Mouse (Mus musculus) ES-E14 (cell line): ENCODE data around the gene Ccdc91.

Experiments
- CHD2 ChIP-seq: IDR thresholded peaks from 2 replicates; pipeline ENCODE4 v1.6.1; 2014; ENCODE audit warnings: mild to moderate bottlenecking, low read depth, low read length, inconsistent platforms
- MAFK ChIP-seq: IDR thresholded peaks from 2 replicates; pipeline ENCODE4 v1.6.1; 2014; ENCODE audit warnings: mild to moderate bottlenecking, low read depth, low read length, inconsistent platforms; ENCODE audit not compliant: insufficient read depth
- ZC3H11A ChIP-seq: IDR thresholded peaks from 2 replicates; pipeline ENCODE4 v1.6.1; 2012; ENCODE audit warnings: low read depth, mild to moderate bottlenecking, inconsistent platforms, low read length, borderline replicate concordance

- TF ChIP-seq ZC3H11A = no peak
- TF ChIP-seq CHD2 = no peak
- no peak for TF ChIP-seq MAFK
Observed at GRCm38 (mm10) chr6:147660718-147661117, 185.1 kb downstream of the Ccdc91 start.
